In genomic region chr10:60346056-60346455, GRCm38 (mm10) we compare ENCODE assay signal across 9 mouse cellular contexts. TPM values are rescaled to one million over a fixed set of nuclear protein-coding genes. Genes with fewer than 3 reads are reported as not detected.
DNase-seq lines count a peak whose midpoint lies in the region; ATAC-seq and TF ChIP-seq lines count a peak whose summit lies in the region.
"Had no signal": no experiment of that assay in that cellular context is flagged by ENCODE, and none has a peak within 500 bp of the region (broad histone marks: within the 10 kb centered on the region; RNA-seq: fewer than 3 reads in every experiment).

No protein-coding gene starts in this region.

- TF ChIP-seq EP300 in heart, adult 2 months (IDR thresholded peaks at IDR 0.05; ENCODE audit: insufficient read depth, low read depth, low read length): no peak

- 82% methylated on average over 4 of the region's 4 CpGs for WGBS in heart, embryonic 15.5 days
- 78% methylated on average over 4 of the region's 4 CpGs for WGBS in heart, adult 2 months
- WGBS in thymus, adult 2 months: 68% methylated on average over 4 of the region's 4 CpGs
- 91% methylated on average over 4 of the region's 4 CpGs for WGBS in intestine, postnatal 0 days
- 85% methylated on average over 4 of the region's 4 CpGs for WGBS in stomach, embryonic 16.5 days

- H3K4me3 ChIP-seq in heart, embryonic 15.5 days: 0 out of 2 replicates have a peak overlapping the region, but pooled peaks have one; percentile 49
- no peak overlapping the region; the same call in 1 of the 2 replicates for H3K4me3 ChIP-seq in heart, adult 2 months
- no peak overlapping the region for H3K4me3 ChIP-seq in thymus, adult 2 months (ENCODE audit: control insufficient read depth, insufficient read depth, low read length)
- H3K4me3 ChIP-seq in intestine, postnatal 0 days (ENCODE audit: low read depth, low read length): no peak overlapping the region
- H3K4me3 ChIP-seq in stomach, embryonic 16.5 days (replicated peaks; ENCODE audit: low read length): peak overlapping the region; percentile 46; the same call in 1 of the 2 replicates

- intact Hi-C loops in heart, adult 2 months (cut with DNase I): loop anchor here (2.0 to 5.0 kb wide), 3 partner anchors 41 to 64 kb away; no protein-coding TSS in a partner anchor

- no peak overlapping the region for H3K27ac ChIP-seq in heart, embryonic 15.5 days
- H3K27ac ChIP-seq in heart, adult 2 months: no peak overlapping the region; the same call in 1 of the 2 replicates
- H3K27ac ChIP-seq in thymus, adult 2 months (ENCODE audit: control insufficient read depth, insufficient read depth, low read length): peak overlapping the region; percentile 58
- no peak overlapping the region for H3K27ac ChIP-seq in intestine, postnatal 0 days (ENCODE audit: low read depth, low read length)
- no peak overlapping the region for H3K27ac ChIP-seq in stomach, embryonic 16.5 days (ENCODE audit: low read length)

- no peaks in the 10 kb centered on the region for H3K27me3 ChIP-seq in heart, embryonic 15.5 days
- no peaks in the 10 kb centered on the region for H3K27me3 ChIP-seq in heart, adult 2 months (ENCODE audit: control insufficient read depth, insufficient read depth, low read length)
- no peaks in the 10 kb centered on the region for H3K27me3 ChIP-seq in thymus, adult 2 months (ENCODE audit: control insufficient read depth, insufficient read depth, low read length)
- H3K27me3 ChIP-seq in intestine, postnatal 0 days (replicated peaks; ENCODE audit: control insufficient read depth, insufficient read depth, low read length): no peaks in the 10 kb centered on the region
- 0 out of 2 replicates have a peak, but pooled peaks cover 3% of the 10 kb centered on the region for H3K27me3 ChIP-seq in stomach, embryonic 16.5 days (ENCODE audit: control insufficient read depth, insufficient read depth, low read length)

- TF ChIP-seq CTCF in heart, adult 2 months (IDR thresholded peaks at IDR 0.05): no peak
- no peak for TF ChIP-seq CTCF in thymus, adult 2 months (IDR thresholded peaks at IDR 0.05; ENCODE audit: borderline replicate concordance, control insufficient read depth, extremely low read depth, insufficient read depth, low read length, poor library complexity)
- no peak for TF ChIP-seq CTCF in intestine, postnatal 0 days (IDR thresholded peaks at IDR 0.05; ENCODE audit: low read depth)

- H3K79me2 ChIP-seq in heart, adult 2 months (replicated peaks; ENCODE audit: control insufficient read depth, insufficient read depth, low read length): no peaks in the 10 kb centered on the region

- ATAC-seq in heart, embryonic 15.5 days (replicated peaks; ENCODE audit: insufficient number of reproducible peaks, insufficient read depth, low FRiP score, low read depth): no peak
- no peak for ATAC-seq in intestine, postnatal 0 days
- no peak for ATAC-seq in stomach, embryonic 16.5 days (ENCODE audit: insufficient read depth, low FRiP score)

- H3K4me1 ChIP-seq in heart, embryonic 15.5 days (replicated peaks): peaks cover 31% of the 10 kb centered on the region
- peaks cover 8% of the 10 kb centered on the region for H3K4me1 ChIP-seq in heart, adult 2 months (ENCODE audit: control insufficient read depth, insufficient read depth, low read length)
- peaks cover 48% of the 10 kb centered on the region for H3K4me1 ChIP-seq in thymus, adult 2 months (replicated peaks; ENCODE audit: control insufficient read depth, insufficient read depth, low read length)
- H3K4me1 ChIP-seq in intestine, postnatal 0 days (replicated peaks; ENCODE audit: control insufficient read depth, insufficient read depth, low read length): peaks cover 18% of the 10 kb centered on the region
- H3K4me1 ChIP-seq in stomach, embryonic 16.5 days (ENCODE audit: control insufficient read depth, insufficient read depth, low read length): peaks cover 43% of the 10 kb centered on the region

- no peaks in the 10 kb centered on the region for H3K9me3 ChIP-seq in heart, embryonic 15.5 days (replicated peaks)
- no peaks in the 10 kb centered on the region for H3K9me3 ChIP-seq in intestine, postnatal 0 days (ENCODE audit: control insufficient read depth)
- H3K9me3 ChIP-seq in stomach, embryonic 16.5 days (replicated peaks; ENCODE audit: control insufficient read depth, low read length): no peaks in the 10 kb centered on the region

- H3K36me3 ChIP-seq in heart, embryonic 15.5 days: no peaks in the 10 kb centered on the region
- H3K36me3 ChIP-seq in heart, adult 2 months (ENCODE audit: control insufficient read depth, insufficient read depth, low read length): no peaks in the 10 kb centered on the region
- no peaks in the 10 kb centered on the region for H3K36me3 ChIP-seq in thymus, adult 2 months (ENCODE audit: control insufficient read depth, insufficient read depth, low read length)
- no peaks in the 10 kb centered on the region for H3K36me3 ChIP-seq in intestine, postnatal 0 days (ENCODE audit: control insufficient read depth, insufficient read depth)
- no peaks in the 10 kb centered on the region for H3K36me3 ChIP-seq in stomach, embryonic 16.5 days (ENCODE audit: control insufficient read depth, insufficient read depth, low read length)

- TF ChIP-seq POLR2A in heart, adult 2 months (IDR thresholded peaks at IDR 0.05; ENCODE audit: insufficient read depth, low read depth, low read length): no peak
- no peak for TF ChIP-seq POLR2A in thymus, adult 2 months (IDR thresholded peaks at IDR 0.05; ENCODE audit: control insufficient read depth, extremely low read depth, insufficient read depth, low read length, poor library complexity)

- no peak overlapping the region for H3K9ac ChIP-seq in heart, embryonic 15.5 days
- no peak overlapping the region for H3K9ac ChIP-seq in heart, adult 2 months (ENCODE audit: low read depth, low read length)
- no peak overlapping the region for H3K9ac ChIP-seq in intestine, postnatal 0 days (ENCODE audit: low read depth, low read length)
- no peak overlapping the region for H3K9ac ChIP-seq in stomach, embryonic 16.5 days (ENCODE audit: low read length)

- no peak for DNase-seq in heart, adult 2 months
- peak; percentile 31 for DNase-seq in thymus, adult 2 months
- DNase-seq in thymus, postnatal 10 days (ENCODE audit: low spot score in 2 of 2): no peak
- DNase-seq in cerebellum, postnatal 25 days: no peak
- DNase-seq in cerebellum, adult 18-20 months: no peak

- peak overlapping the region; percentile 69 for H3K4me2 ChIP-seq in heart, embryonic 15.5 days
- peak overlapping the region; percentile 79 for H3K4me2 ChIP-seq in intestine, postnatal 0 days (replicated peaks; ENCODE audit: low read depth)
- peak overlapping the region; percentile 57 for H3K4me2 ChIP-seq in stomach, embryonic 16.5 days (ENCODE audit: low read depth, low read length)

RNA-seq across cellular contexts. Expression of gene Vsir, which starts 0.6 kb away (rescaled TPM):
- polyA plus RNA-seq in heart, embryonic 15.5 days (2015; fragmentation: Nextera tagmentation; extraction: Ambion mirVana): 3.9 and 5.5 TPM in 2 replicates
- 10 to 100 TPM; 14.9 to 20.9 TPM for total RNA-seq in heart, adult 2 months (2021)
- 28.1 and 39.7 TPM in 2 replicates for polyA plus RNA-seq in heart, adult 2 months (2012; rRNA removed)
- polyA plus RNA-seq in thymus, adult 2 months (2012; rRNA removed): 162 and 166 TPM in 2 replicates
- polyA plus RNA-seq in intestine, postnatal 0 days (2015; fragmentation: Nextera tagmentation; extraction: Ambion mirVana): 9.7 and 11.5 TPM in 2 replicates
- polyA plus RNA-seq in stomach, embryonic 16.5 days (2015; fragmentation: Nextera tagmentation; extraction: Ambion mirVana): 6.6 and 8.5 TPM in 2 replicates

RNA-seq across cellular contexts. Expression of gene Gm17455, which starts 53.5 kb away (rescaled TPM):
- polyA plus RNA-seq in heart, embryonic 15.5 days (2015; fragmentation: Nextera tagmentation; extraction: Ambion mirVana): 0.20 and 0.32 TPM in 2 replicates
- total RNA-seq in heart, adult 2 months (2021): not detected
- 0.56 and 1.9 TPM in 2 replicates for polyA plus RNA-seq in heart, adult 2 months (2012; rRNA removed)
- polyA plus RNA-seq in thymus, adult 2 months (2012; rRNA removed): 1.1 and 2.3 TPM in 2 replicates
- 0.65 and 1.1 TPM in 2 replicates for polyA plus RNA-seq in intestine, postnatal 0 days (2015; fragmentation: Nextera tagmentation; extraction: Ambion mirVana)
- polyA plus RNA-seq in stomach, embryonic 16.5 days (2015; fragmentation: Nextera tagmentation; extraction: Ambion mirVana): 0.76 TPM in 1 of 2 replicates, not detected in the other
- total RNA-seq: hematopoietic stem cell, adult 5-6 weeks had no signal

Comparison
In these comparisons a context has a peak if more than half of its experiments do, and no peak if none do; other contexts are left out.
1. H3K4me3 ChIP-seq: peak in heart, embryonic 15.5 days (single experiment) and stomach, embryonic 16.5 days (single experiment); none in heart, adult 2 months (single experiment), thymus, adult 2 months (single experiment) and intestine, postnatal 0 days (single experiment).
2. Peak in every context shown above with its lines, with median percentiles within 50 percentile points of each other: H3K4me2 ChIP-seq.